In the genomic region with DNA sequence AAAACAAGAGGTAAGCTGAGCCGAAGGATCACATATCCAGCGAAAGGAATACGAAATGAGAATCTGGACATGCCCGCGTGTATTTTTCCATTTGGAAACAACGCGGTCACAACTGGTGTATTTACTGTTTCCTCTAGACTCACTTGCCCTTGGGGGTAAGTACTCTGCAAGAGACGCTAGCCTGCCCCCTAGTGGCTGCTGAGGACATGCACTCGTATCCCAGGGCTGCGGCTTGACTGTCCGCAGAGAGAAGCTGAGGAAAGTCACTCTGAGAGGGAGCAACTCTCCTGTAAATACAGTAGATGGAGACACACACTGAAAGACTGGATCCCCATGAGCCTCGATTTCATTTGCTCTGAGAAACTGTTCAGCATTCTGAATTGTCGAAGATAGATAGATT, we compare ENCODE assay signal across 1 mouse cellular context.
TF ChIP-seq lines count a peak whose summit lies in the region.

No protein-coding gene starts in this region.

TF ChIP-seq in CH12.LX, 34 proteins besides CTCF, POLR2A, EP300 and RAD21 (continued from another document):
- TF ChIP-seq KAT2A (IDR thresholded peaks at IDR 0.05; ENCODE audit: insufficient replicate concordance, low read length) (no peak), SMC3 (IDR thresholded peaks at IDR 0.05; ENCODE audit: low read depth, low read length) (peak; percentile 83), MEF2A (IDR thresholded peaks at IDR 0.05; ENCODE audit: borderline replicate concordance, low read depth, low read length) (no peak), POLR2AphosphoS2 (IDR thresholded peaks at IDR 0.05; ENCODE audit: low read depth, low read length) (no peak), GABPA (IDR thresholded peaks at IDR 0.05; ENCODE audit: insufficient replicate concordance, low read depth, low read length) (no peak), CHD2 (IDR thresholded peaks at IDR 0.05; ENCODE audit: low read length) (no peak), ZNF384 (IDR thresholded peaks at IDR 0.05; ENCODE audit: low read depth, low read length) (0 out of 2 replicates have a peak, but pooled peaks have one; percentile 13), PAX5 (IDR thresholded peaks at IDR 0.05; ENCODE audit: low read length) (no peak), CHD1 (IDR thresholded peaks at IDR 0.05; ENCODE audit: low read depth, low read length) (0 out of 2 replicates have a peak, but pooled peaks have one; percentile 8), TCF12 (IDR thresholded peaks at IDR 0.05; ENCODE audit: low read depth, low read length) (peak; percentile 53), MXI1 (IDR thresholded peaks at IDR 0.05; ENCODE audit: low read depth, low read length) (peak; percentile 50; the same call in 1 of the 2 replicates), MAX (IDR thresholded peaks at IDR 0.05; ENCODE audit: low read length) (peak; percentile 20; the same call in 1 of the 2 replicates), IRF4 (IDR thresholded peaks at IDR 0.05; ENCODE audit: low read depth, low read length) (peak; percentile 79), SIN3A (IDR thresholded peaks at IDR 0.05; ENCODE audit: low read length) (peak; percentile 14; the same call in 1 of the 2 replicates), JUN (IDR thresholded peaks at IDR 0.05; ENCODE audit: insufficient read depth, low read depth, low read length) (no peak), HCFC1 (IDR thresholded peaks at IDR 0.05; ENCODE audit: low read depth, low read length) (no peak), NELFE (IDR thresholded peaks at IDR 0.05; ENCODE audit: low read depth, low read length) (peak; percentile 30; the same call in 1 of the 2 replicates)
